Mouse (Mus musculus): ENCODE results near the gene Spesp1.

GRCm38 (mm10) chr9:62269161-62269560 is 12.8 kb downstream of the Spesp1 start:
- TF ChIP-seq POLR2A (IDR thresholded peaks at IDR 0.05; ENCODE audit: low read depth, low read length) (no peak), CTCF (conservative IDR thresholded peaks at IDR 0.05; ENCODE audit: insufficient read depth, insufficient read length, low read depth, low read length) (no peak)
